Mouse (Mus musculus) cerebellum, adult 2 months (tissue): Measurements from ENCODE around the gene Pbx3. TPM values are rescaled to one million over a fixed set of nuclear protein-coding genes. Genes with fewer than 3 reads are reported as not detected.
A peak's percentile ranks its signal among the peaks of the same experiment; 100 is the strongest.

ENCODE experiments used
- DNase-seq, 2 experiments: peaks; one replicate each; pipeline ENCODE4 v3.0.0; 2021
- H3K27ac ChIP-seq: fragments of 200-500 bp; 2 replicates; pipeline ENCODE4 v1.5.1; 2012; ENCODE audit warnings: low read length, control low read depth, inconsistent platforms; ENCODE audit not compliant: insufficient read depth
- H3K27me3 ChIP-seq: fragments of 200-500 bp; 2 replicates; pipeline ENCODE4 v1.6.1; 2012; ENCODE audit warnings: inconsistent platforms, mild to moderate bottlenecking, low read length, moderate library complexity; ENCODE audit not compliant: control insufficient read depth, insufficient read depth
- H3K4me1 ChIP-seq: fragments of 200-500 bp; 2 replicates; pipeline ENCODE4 v1.6.1; 2011; ENCODE audit warnings: low read length; ENCODE audit not compliant: control insufficient read depth, insufficient read depth
- H3K4me3 ChIP-seq: fragments of 200-500 bp; replicated peaks from 2 replicates; pipeline ENCODE3; 2011; ENCODE audit warnings: mild to moderate bottlenecking, low read depth, low read length, control low read depth; ENCODE audit not compliant: insufficient read depth
- CTCF ChIP-seq: fragments of 200-500 bp; IDR thresholded peaks from 2 replicates; pipeline ENCODE4 v1.5.1; 2011; ENCODE audit warnings: low read depth, mild to moderate bottlenecking, control low read depth, low read length, moderate library complexity, borderline replicate concordance; ENCODE audit not compliant: insufficient read depth
- POLR2A ChIP-seq: fragments of 200-500 bp; IDR thresholded peaks from 2 replicates; pipeline ENCODE4 v1.6.1; 2011; ENCODE audit warnings: low read length, control low read depth, borderline replicate concordance; ENCODE audit not compliant: insufficient read depth
- WGBS: fragments of 180-500 bp; shearing (Covaris S2); methylation state at CpG from one replicate; pipeline ENCODE4 v1.1.7; 2018; 5-methylcytosine and 5-hydroxymethylcytosine counted together
- polyA plus RNA-seq: library from polyadenylated mRNA; depleted of rRNA; stranded (reverse); fragments of >200 nt; gene quantifications from 2 replicates; pipeline ENCODE4 v1.2.3, GENCODE M21; 2012; rRNA removed

Pbx3 gene
- polyA plus RNA-seq: 31.0 and 32.0 TPM in 2 replicates

GRCm38 (mm10) chr2:34372305-34373301, at the start of gene Pbx3:
TSS of gene Pbx3 (minus strand) at chr2:34373142.
- DNase-seq: peak; percentile 96 to 97
- Histone ChIP-seq H3K27me3 (no peaks in the 10 kb centered on the region), H3K27ac (peak within 1 kb of the TSS; percentile 15; the same call in 1 of the 2 replicates), H3K4me1 (peaks cover 3% of the 10 kb centered on the region; the same call in 1 of the 2 replicates), H3K4me3 (peak within 1 kb of the TSS; percentile 52)
- under 1% methylated on average over 91 of the region's 102 CpGs for WGBS
- TF ChIP-seq CTCF (no peak), POLR2A (peak; percentile 35; the same call in 1 of the 2 replicates)

GRCm38 (mm10) chr2:34420256-34420655, 47.3 kb upstream of the Pbx3 start:
- 56% methylated on average over 1 of the region's 1 CpGs for WGBS
- no peak for TF ChIP-seq POLR2A
- no peak for TF ChIP-seq CTCF
- Histone ChIP-seq H3K4me1 (no peaks in the 10 kb centered on the region), H3K27me3 (no peaks in the 10 kb centered on the region), H3K4me3 (no peak overlapping the region), H3K27ac (no peak overlapping the region)
- no peak for DNase-seq

GRCm38 (mm10) chr2:34409741-34410340, 36.9 kb upstream of the Pbx3 start:
- no peak for TF ChIP-seq POLR2A
- H3K27ac ChIP-seq: no peak overlapping the region
- WGBS: 52% methylated on average over 5 of the region's 5 CpGs
- DNase-seq: no peak
- no peaks in the 10 kb centered on the region for H3K27me3 ChIP-seq
- no peak overlapping the region for H3K4me3 ChIP-seq
- H3K4me1 ChIP-seq: peaks cover 2% of the 10 kb centered on the region; the same call in 1 of the 2 replicates

GRCm38 (mm10) chr2:34408341-34408740, 35.4 kb upstream of the Pbx3 start:
- H3K4me1 ChIP-seq: peaks cover 2% of the 10 kb centered on the region; the same call in 1 of the 2 replicates
- 92% methylated on average over 10 of the region's 10 CpGs for WGBS
- no peak overlapping the region for H3K4me3 ChIP-seq
- no peak for DNase-seq
- TF ChIP-seq POLR2A: no peak
- no peak overlapping the region for H3K27ac ChIP-seq
- H3K27me3 ChIP-seq: no peaks in the 10 kb centered on the region

GRCm38 (mm10) chr2:34407596-34407995, 34.7 kb upstream of the Pbx3 start:
- DNase-seq: no peak
- Histone ChIP-seq H3K27me3 (no peaks in the 10 kb centered on the region), H3K4me3 (peak overlapping the region; percentile 15), H3K4me1 (peaks cover 2% of the 10 kb centered on the region; the same call in 1 of the 2 replicates), H3K27ac (no peak overlapping the region)
- TF ChIP-seq POLR2A: no peak
- no peak for TF ChIP-seq CTCF
- WGBS: 32% methylated on average over 7 of the region's 7 CpGs

- Histone ChIP-seq H3K4me1 (peaks cover 2% of the 10 kb centered on the region; the same call in 1 of the 2 replicates), H3K27ac (no peak within 1 kb of the TSS; the same call in 1 of the 2 replicates), H3K27me3 (no peaks in the 10 kb centered on the region), H3K4me3 (peak within 1 kb of the TSS; percentile 78)
- DNase-seq: peak; percentile 96 to 97
- under 1% methylated on average over 68 of the region's 68 CpGs for WGBS
- TF ChIP-seq CTCF: no peak
- TF ChIP-seq POLR2A: peak; percentile 67; the same call in 1 of the 2 replicates
Observed at GRCm38 (mm10) chr2:34406601-34407464, 33.9 kb upstream of the Pbx3 start, which contains the start of gene Mapkap1. TSS of gene Mapkap1 (plus strand) at chr2:34406771.

GRCm38 (mm10) chr2:34399535-34399934, 26.6 kb upstream of the Pbx3 start:
- Histone ChIP-seq H3K4me1 (no peaks in the 10 kb centered on the region), H3K27ac (no peak overlapping the region), H3K27me3 (no peaks in the 10 kb centered on the region), H3K4me3 (no peak overlapping the region)
- 57% methylated on average over 4 of the region's 4 CpGs for WGBS
- no peak for DNase-seq
- TF ChIP-seq POLR2A (no peak), CTCF (no peak)
